Mouse (Mus musculus) CH12.LX (cell line): ENCODE data around the gene Tnfsf13b.

ENCODE experiments used
- BHLHE40 ChIP-seq: IDR thresholded peaks from 2 replicates; pipeline ENCODE4 v1.6.1; 2011; ENCODE audit warnings: mild to moderate bottlenecking, low read depth, low read length, improper control_type of control experiment
- CHD2 ChIP-seq: IDR thresholded peaks from 2 replicates; pipeline ENCODE4 v1.6.1; 2011; ENCODE audit warnings: low read length, improper control_type of control experiment
- CTCF ChIP-seq, 2 experiments: IDR thresholded peaks in 1 of 2; conservative IDR thresholded peaks in 1 of 2; 2 replicates each; pipeline ENCODE4 v1.5.1; 2011 to 2012; ENCODE audit warnings: low read depth in 2 of 2, low read length in 2 of 2, improper control_type of control experiment in 1 of 2, inconsistent platforms in 1 of 2, mild to moderate bottlenecking in 1 of 2, moderate library complexity in 1 of 2
- EP300 ChIP-seq: IDR thresholded peaks from 2 replicates; pipeline ENCODE4 v1.6.1; 2011; ENCODE audit warnings: low read length, improper control_type of control experiment
- GABPA ChIP-seq: IDR thresholded peaks from 2 replicates; pipeline ENCODE4 v1.6.1; 2012; ENCODE audit warnings: low read depth, low read length, improper control_type of control experiment, inconsistent platforms; ENCODE audit not compliant: insufficient replicate concordance
- HCFC1 ChIP-seq: IDR thresholded peaks from 2 replicates; pipeline ENCODE4 v1.6.1; 2012; ENCODE audit warnings: low read depth, mild to moderate bottlenecking, inconsistent platforms, low read length, improper control_type of control experiment
- IRF4 ChIP-seq: IDR thresholded peaks from 2 replicates; pipeline ENCODE4 v1.6.1; 2014; ENCODE audit warnings: low read depth, mild to moderate bottlenecking, inconsistent platforms, low read length, improper control_type of control experiment
- JUN ChIP-seq: IDR thresholded peaks from 2 replicates; pipeline ENCODE4 v1.6.1; 2011; ENCODE audit warnings: low read depth, mild to moderate bottlenecking, low read length, improper control_type of control experiment, moderate library complexity; ENCODE audit not compliant: insufficient read depth
- KAT2A ChIP-seq: IDR thresholded peaks from 2 replicates; pipeline ENCODE4 v1.6.1; 2012; ENCODE audit warnings: low read length, improper control_type of control experiment, inconsistent platforms; ENCODE audit not compliant: insufficient replicate concordance
- MYC ChIP-seq: IDR thresholded peaks from 2 replicates; pipeline ENCODE4 v1.6.1; 2011; ENCODE audit warnings: low read depth, mild to moderate bottlenecking, improper control_type of control experiment, low read length
- NRF1 ChIP-seq: IDR thresholded peaks from 2 replicates; pipeline ENCODE4 v1.6.1; 2014; ENCODE audit warnings: low read depth, mild to moderate bottlenecking, inconsistent platforms, low read length, improper control_type of control experiment, moderate library complexity
- POLR2A ChIP-seq: IDR thresholded peaks from 2 replicates; pipeline ENCODE4 v1.6.1; 2011; ENCODE audit warnings: low read depth, mild to moderate bottlenecking, improper control_type of control experiment, low read length
- ZNF384 ChIP-seq: IDR thresholded peaks from 2 replicates; pipeline ENCODE4 v1.6.1; 2012; ENCODE audit warnings: low read depth, low read length, improper control_type of control experiment, inconsistent platforms

GRCm38 (mm10) chr8:10031177-10031576 is 24.9 kb downstream of the Tnfsf13b start:
- TF ChIP-seq ZNF384 (no peak), CTCF (conservative IDR thresholded peaks at IDR 0.05 in 1 of 2, IDR thresholded peaks at IDR 0.05 in 1 of 2; ENCODE audit: low read depth in 2 of 2, low read length in 2 of 2) (no peak), KAT2A (no peak), JUN (no peak), BHLHE40 (no peak), HCFC1 (no peak), IRF4 (no peak), CHD2 (no peak), EP300 (no peak), MYC (no peak), GABPA (no peak), NRF1 (no peak), POLR2A (no peak)
